8 mouse cellular contexts compared by ENCODE assay signal in genomic region chr11:98457367-98458120, GRCm38 (mm10). TPM values are rescaled to one million over a fixed set of nuclear protein-coding genes. Genes with fewer than 3 reads are reported as not detected.
DNase-seq lines count a peak whose midpoint lies in the region; ATAC-seq and TF ChIP-seq lines count a peak whose summit lies in the region.

No protein-coding gene starts in this region.

- peak; percentile 85; the same call in 1 of the 2 replicates for TF ChIP-seq CTCF in thymus, adult 2 months (IDR thresholded peaks at IDR 0.05; ENCODE audit: borderline replicate concordance, control insufficient read depth, extremely low read depth, insufficient read depth, low read length, poor library complexity)

- peaks cover 3 to 24% of the 10 kb centered on the region in 2 experiments; a peak in 3 of 4 replicates for H3K4me1 ChIP-seq in ES-E14 (ENCODE audit: control insufficient read depth in 2 of 2, insufficient read depth in 2 of 2, low read length in 2 of 2, poor library complexity in 1 of 2)
- peaks cover 6% of the 10 kb centered on the region; the same call in 1 of the 2 replicates for H3K4me1 ChIP-seq in lung, embryonic 16.5 days (replicated peaks; ENCODE audit: control insufficient read depth, insufficient read depth, low read length)
- peaks cover 49% of the 10 kb centered on the region for H3K4me1 ChIP-seq in thymus, adult 2 months (replicated peaks; ENCODE audit: control insufficient read depth, insufficient read depth, low read length)

- H3K36me3 ChIP-seq in ES-E14 (ENCODE audit: control insufficient read depth, insufficient read depth, low read length, poor library complexity, severe bottlenecking): peaks cover 32% of the 10 kb centered on the region
- peaks cover 6% of the 10 kb centered on the region for H3K36me3 ChIP-seq in lung, embryonic 16.5 days (ENCODE audit: control insufficient read depth, insufficient read depth, low read length)
- H3K36me3 ChIP-seq in thymus, adult 2 months (ENCODE audit: control insufficient read depth, insufficient read depth, low read length): no peaks in the 10 kb centered on the region

- peak overlapping the region; percentile 29 for H3K27ac ChIP-seq in ES-E14 (ENCODE audit: insufficient read depth, low read depth, low read length, poor library complexity, severe bottlenecking)
- peak overlapping the region; percentile 57; the same call in 1 of the 2 replicates for H3K27ac ChIP-seq in lung, embryonic 16.5 days (ENCODE audit: low read length)
- peak overlapping the region; percentile 100 for H3K27ac ChIP-seq in thymus, adult 2 months (ENCODE audit: control insufficient read depth, insufficient read depth, low read length)

- H3K4me2 ChIP-seq in lung, embryonic 16.5 days (ENCODE audit: low read depth, low read length): peak overlapping the region; percentile 86

- WGBS in lung, embryonic 16.5 days: under 1% methylated on average over 52 of the region's 64 CpGs
- 1% methylated on average over 63 of the region's 64 CpGs for WGBS in thymus, adult 2 months

- peak; percentile 89 for DNase-seq in ES-E14 (ENCODE audit: low read depth, low spot score)
- peak; percentile 81 for DNase-seq in cerebellum, adult 11 months
- DNase-seq in forelimb bud, embryonic 11.5 days (ENCODE audit: low read depth, low spot score): peak; percentile 90
- DNase-seq in layer of hippocampus, adult 9-10 months (ENCODE audit: low spot score): peak; percentile 31
- peak; percentile 66 for DNase-seq in ovary, adult 18-20 months (ENCODE audit: low spot score)
- peak; percentile 98 for DNase-seq in thymus, adult 2 months

- ATAC-seq in hematopoietic stem cell, adult 5-6 weeks (replicated peaks in 1 of 2; ENCODE audit: insufficient read depth in 1 of 2, low FRiP score in 2 of 2, low TSS enrichment in 1 of 2, low read depth in 1 of 2, poor library complexity in 2 of 2, severe bottlenecking in 2 of 2): peak; percentile 65 to 68
- peak; percentile 87 for ATAC-seq in lung, embryonic 16.5 days (ENCODE audit: low read depth)

- in situ Hi-C loops in ES-E14 (cut with MboI; ENCODE audit: low sequenced_read_pairs in 2 of 2, unreplicated experiment in 2 of 2): no loop called here

- H3K9ac ChIP-seq in ES-E14 (ENCODE audit: insufficient read depth, low read depth, low read length, poor library complexity, severe bottlenecking): peak overlapping the region; percentile 72
- H3K9ac ChIP-seq in lung, embryonic 16.5 days (ENCODE audit: low read length): peak overlapping the region; percentile 71

- no peaks in the 10 kb centered on the region for H3K9me3 ChIP-seq in ES-E14 (ENCODE audit: control insufficient read depth, insufficient read depth, low read depth, low read length)
- H3K9me3 ChIP-seq in lung, embryonic 16.5 days (ENCODE audit: control insufficient read depth, low read length): no peaks in the 10 kb centered on the region

- peak overlapping the region; percentile 62 to 77 for H3K4me3 ChIP-seq in ES-E14 (ENCODE audit: insufficient read depth in 1 of 2, low read depth in 1 of 2, low read length in 2 of 2, poor library complexity in 1 of 2, severe bottlenecking in 1 of 2)
- H3K4me3 ChIP-seq in lung, embryonic 16.5 days (ENCODE audit: low read length): peak overlapping the region; percentile 66
- H3K4me3 ChIP-seq in thymus, adult 2 months (ENCODE audit: control insufficient read depth, insufficient read depth, low read length): peak overlapping the region; percentile 55

- peak; percentile 97 for TF ChIP-seq POLR2A in thymus, adult 2 months (IDR thresholded peaks at IDR 0.05; ENCODE audit: control insufficient read depth, extremely low read depth, insufficient read depth, low read length, poor library complexity)

- H3K27me3 ChIP-seq in lung, embryonic 16.5 days (ENCODE audit: control insufficient read depth, insufficient read depth, low read depth, low read length): peaks cover 23% of the 10 kb centered on the region
- no peaks in the 10 kb centered on the region for H3K27me3 ChIP-seq in thymus, adult 2 months (ENCODE audit: control insufficient read depth, insufficient read depth, low read length)

TF ChIP-seq in ES-E14, 5 proteins besides CTCF, POLR2A, EP300 and RAD21:
- peak; percentile 28; the same call in 1 of the 2 replicates for TF ChIP-seq ZC3H11A (IDR thresholded peaks at IDR 0.05; ENCODE audit: borderline replicate concordance, low read depth, low read length)
- no peak for TF ChIP-seq CHD2 (IDR thresholded peaks at IDR 0.05; ENCODE audit: low read depth, low read length)
- TF ChIP-seq HCFC1 (IDR thresholded peaks at IDR 0.05; ENCODE audit: borderline replicate concordance, insufficient read depth, low read length): no peak
- TF ChIP-seq ZNF384 (IDR thresholded peaks at IDR 0.05; ENCODE audit: low read depth, low read length): peak; percentile 60; the same call in 1 of the 2 replicates
- TF ChIP-seq MAFK (IDR thresholded peaks at IDR 0.05; ENCODE audit: insufficient read depth, low read depth, low read length): 0 out of 2 replicates have a peak, but pooled peaks have one; percentile 2

RNA-seq across cellular contexts. Expression of gene Grb7, which starts 11.3 kb away (rescaled TPM):
- 12.1 and 18.9 TPM in 2 replicates for total RNA-seq in ES-E14 (2012; rRNA removed)
- total RNA-seq in hematopoietic stem cell, adult 5-6 weeks (2017): not detected in 2 replicates
- polyA plus RNA-seq in lung, embryonic 16.5 days (2015; fragmentation: Nextera tagmentation; extraction: Ambion mirVana): 45.6 and 47.6 TPM in 2 replicates
- polyA plus RNA-seq in thymus, adult 2 months (2012; rRNA removed): 6.7 and 6.8 TPM in 2 replicates

RNA-seq across cellular contexts. Expression of gene Mien1, which starts 18.8 kb away (rescaled TPM):
- total RNA-seq in ES-E14 (2012; rRNA removed): 34.6 and 52.5 TPM in 2 replicates
- 18.2 and 42.3 TPM in 2 replicates for total RNA-seq in hematopoietic stem cell, adult 5-6 weeks (2017)
- polyA plus RNA-seq in lung, embryonic 16.5 days (2015; fragmentation: Nextera tagmentation; extraction: Ambion mirVana): 87.5 and 97.5 TPM in 2 replicates
- 70.5 and 96.7 TPM in 2 replicates for polyA plus RNA-seq in thymus, adult 2 months (2012; rRNA removed)

RNA-seq across cellular contexts. Expression of gene Erbb2, which starts 45.3 kb away (rescaled TPM):
- 13.2 and 24.4 TPM in 2 replicates for total RNA-seq in ES-E14 (2012; rRNA removed)
- total RNA-seq in hematopoietic stem cell, adult 5-6 weeks (2017): not detected in 2 replicates
- polyA plus RNA-seq in lung, embryonic 16.5 days (2015; fragmentation: Nextera tagmentation; extraction: Ambion mirVana): 39.3 and 41.4 TPM in 2 replicates
- 6.0 and 6.6 TPM in 2 replicates for polyA plus RNA-seq in thymus, adult 2 months (2012; rRNA removed)

RNA-seq across cellular contexts. Expression of gene Pgap3, which starts 57.3 kb away (rescaled TPM):
- total RNA-seq in ES-E14 (2012; rRNA removed): 7.4 and 10.2 TPM in 2 replicates
- total RNA-seq in hematopoietic stem cell, adult 5-6 weeks (2017): 5.6 and 7.4 TPM in 2 replicates
- 15.0 and 16.2 TPM in 2 replicates for polyA plus RNA-seq in lung, embryonic 16.5 days (2015; fragmentation: Nextera tagmentation; extraction: Ambion mirVana)
- polyA plus RNA-seq in thymus, adult 2 months (2012; rRNA removed): 51.8 and 52.5 TPM in 2 replicates

Comparison
In these comparisons a context has a peak if more than half of its experiments do, and no peak if none do; other contexts are left out.
1. Peak in every context shown above with its lines: DNase-seq, ATAC-seq, H3K4me3 ChIP-seq and H3K27ac ChIP-seq.
2. DNase-seq: peak in every context shown above with its lines; median percentile 98 in thymus, adult 2 months; 90 in forelimb bud, embryonic 11.5 days; 89 in ES-E14; 81 in cerebellum, adult 11 months; 66 in ovary, adult 18-20 months; 31 in layer of hippocampus, adult 9-10 months.
3. H3K27ac ChIP-seq: peak in every context shown above with its lines; median percentile 100 in thymus, adult 2 months; 57 in lung, embryonic 16.5 days; 29 in ES-E14.
4. RNA of gene Grb7, which starts 11.3 kb away (total RNA-seq): 12.1 to 18.9 TPM in ES-E14; not detected in hematopoietic stem cell, adult 5-6 weeks; every median in the first group is over 10 times any median in the second.
5. RNA of gene Erbb2, which starts 45.3 kb away (total RNA-seq): 13.2 to 24.4 TPM in ES-E14; not detected in hematopoietic stem cell, adult 5-6 weeks; every median in the first group is over 10 times any median in the second.